Mouse (Mus musculus): ENCODE data around the gene Map2. TPM values are rescaled to one million over a fixed set of nuclear protein-coding genes. Genes with fewer than 3 reads are reported as not detected.

Gene Map2
- polyA plus RNA-seq, 1 experiment = 8.7 TPM

- Histone ChIP-seq H3K4me3 (replicated peaks; ENCODE audit: extremely low read depth, low read depth, low read length) (no peak overlapping the region), H3K4me1 (ENCODE audit: control insufficient read depth, insufficient read depth, low read length) (no peaks in the 10 kb centered on the region)
- TF ChIP-seq POLR2A (IDR thresholded peaks at IDR 0.05; ENCODE audit: borderline replicate concordance, extremely low read depth, low read depth, low read length) (no peak), CTCF (IDR thresholded peaks at IDR 0.05; ENCODE audit: insufficient read depth, low read length) (no peak)
- no peak for DNase-seq
- 91% methylated on average over 9 of the region's 9 CpGs for WGBS
Observed at GRCm38 (mm10) chr1:66401902-66402301, 226.8 kb downstream of the Map2 start.

GRCm38 (mm10) chr1:66407270-66407967 lies 232.3 kb downstream of the Map2 start:
- TF ChIP-seq CTCF (IDR thresholded peaks at IDR 0.05; ENCODE audit: insufficient read depth, low read length) (no peak), POLR2A (IDR thresholded peaks at IDR 0.05; ENCODE audit: borderline replicate concordance, extremely low read depth, low read depth, low read length) (no peak)
- Histone ChIP-seq H3K4me1 (ENCODE audit: control insufficient read depth, insufficient read depth, low read length) (no peaks in the 10 kb centered on the region), H3K4me3 (replicated peaks; ENCODE audit: extremely low read depth, low read depth, low read length) (no peak overlapping the region)
- 74% methylated on average over 13 of the region's 13 CpGs for WGBS
- no peak for DNase-seq

GRCm38 (mm10) chr1:66418360-66418759 lies 243.3 kb downstream of the Map2 start:
- no peak for DNase-seq
- Histone ChIP-seq H3K4me1 (ENCODE audit: control insufficient read depth, insufficient read depth, low read length) (no peaks in the 10 kb centered on the region), H3K4me3 (replicated peaks; ENCODE audit: extremely low read depth, low read depth, low read length) (no peak overlapping the region)
- no peak for TF ChIP-seq POLR2A (IDR thresholded peaks at IDR 0.05; ENCODE audit: borderline replicate concordance, extremely low read depth, low read depth, low read length)
- TF ChIP-seq CTCF (IDR thresholded peaks at IDR 0.05; ENCODE audit: insufficient read depth, low read length) = no peak

- H3K4me1 ChIP-seq (ENCODE audit: control insufficient read depth, insufficient read depth, low read length) = no peaks in the 10 kb centered on the region
- H3K4me3 ChIP-seq (replicated peaks; ENCODE audit: extremely low read depth, low read depth, low read length) = no peak overlapping the region
- no peak for TF ChIP-seq POLR2A (IDR thresholded peaks at IDR 0.05; ENCODE audit: borderline replicate concordance, extremely low read depth, low read depth, low read length)
- no peak for TF ChIP-seq CTCF (IDR thresholded peaks at IDR 0.05; ENCODE audit: insufficient read depth, low read length)
- DNase-seq = no peak
- 84% methylated on average over 5 of the region's 5 CpGs for WGBS
Observed at GRCm38 (mm10) chr1:66426073-66426472, 251.0 kb downstream of the Map2 start.

- TF ChIP-seq POLR2A (IDR thresholded peaks at IDR 0.05; ENCODE audit: borderline replicate concordance, extremely low read depth, low read depth, low read length) (no peak), CTCF (IDR thresholded peaks at IDR 0.05; ENCODE audit: insufficient read depth, low read length) (no peak)
- no peak for DNase-seq
- no peaks in the 10 kb centered on the region for H3K4me1 ChIP-seq (ENCODE audit: control insufficient read depth, insufficient read depth, low read length)
- no peak overlapping the region for H3K4me3 ChIP-seq (replicated peaks; ENCODE audit: extremely low read depth, low read depth, low read length)
Observed at GRCm38 (mm10) chr1:66430962-66431361, 255.9 kb downstream of the Map2 start.

- TF ChIP-seq CTCF (IDR thresholded peaks at IDR 0.05; ENCODE audit: insufficient read depth, low read length) (no peak), POLR2A (IDR thresholded peaks at IDR 0.05; ENCODE audit: borderline replicate concordance, extremely low read depth, low read depth, low read length) (no peak)
- no peak for DNase-seq
- WGBS = 78% methylated on average over 6 of the region's 6 CpGs
- Histone ChIP-seq H3K4me1 (ENCODE audit: control insufficient read depth, insufficient read depth, low read length) (no peaks in the 10 kb centered on the region), H3K4me3 (replicated peaks; ENCODE audit: extremely low read depth, low read depth, low read length) (no peak overlapping the region)
Observed at GRCm38 (mm10) chr1:66431472-66431871, 256.4 kb downstream of the Map2 start.

GRCm38 (mm10) chr1:66438069-66438468 lies 263.0 kb downstream of the Map2 start:
- Histone ChIP-seq H3K4me1 (ENCODE audit: control insufficient read depth, insufficient read depth, low read length) (no peaks in the 10 kb centered on the region), H3K4me3 (replicated peaks; ENCODE audit: extremely low read depth, low read depth, low read length) (no peak overlapping the region)
- 74% methylated on average over 2 of the region's 2 CpGs for WGBS
- no peak for TF ChIP-seq POLR2A (IDR thresholded peaks at IDR 0.05; ENCODE audit: borderline replicate concordance, extremely low read depth, low read depth, low read length)
- TF ChIP-seq CTCF (IDR thresholded peaks at IDR 0.05; ENCODE audit: insufficient read depth, low read length) = no peak
- DNase-seq = no peak

GRCm38 (mm10) chr1:66442922-66443321 lies 267.8 kb downstream of the Map2 start:
- no peaks in the 10 kb centered on the region for H3K4me1 ChIP-seq (ENCODE audit: control insufficient read depth, insufficient read depth, low read length)
- no peak for DNase-seq
- no peak for TF ChIP-seq CTCF (IDR thresholded peaks at IDR 0.05; ENCODE audit: insufficient read depth, low read length)
- TF ChIP-seq POLR2A (IDR thresholded peaks at IDR 0.05; ENCODE audit: borderline replicate concordance, extremely low read depth, low read depth, low read length) = no peak
- no peak overlapping the region for H3K4me3 ChIP-seq (replicated peaks; ENCODE audit: extremely low read depth, low read depth, low read length)
- 90% methylated on average over 2 of the region's 2 CpGs for WGBS

- TF ChIP-seq POLR2A (IDR thresholded peaks at IDR 0.05; ENCODE audit: borderline replicate concordance, extremely low read depth, low read depth, low read length) = no peak
- no peak for TF ChIP-seq CTCF (IDR thresholded peaks at IDR 0.05; ENCODE audit: insufficient read depth, low read length)
- Histone ChIP-seq H3K4me1 (ENCODE audit: control insufficient read depth, insufficient read depth, low read length) (no peaks in the 10 kb centered on the region), H3K4me3 (replicated peaks; ENCODE audit: extremely low read depth, low read depth, low read length) (no peak overlapping the region)
- WGBS = 57% methylated on average over 2 of the region's 2 CpGs
- no peak for DNase-seq
Observed at GRCm38 (mm10) chr1:66449471-66449870, 274.4 kb downstream of the Map2 start.

GRCm38 (mm10) chr1:66456580-66456979 lies 281.5 kb downstream of the Map2 start:
- Histone ChIP-seq H3K4me1 (ENCODE audit: control insufficient read depth, insufficient read depth, low read length) (no peaks in the 10 kb centered on the region; the same call in 1 of the 2 replicates), H3K4me3 (replicated peaks; ENCODE audit: extremely low read depth, low read depth, low read length) (no peak overlapping the region)
- DNase-seq = no peak
- TF ChIP-seq POLR2A (IDR thresholded peaks at IDR 0.05; ENCODE audit: borderline replicate concordance, extremely low read depth, low read depth, low read length) (no peak), CTCF (IDR thresholded peaks at IDR 0.05; ENCODE audit: insufficient read depth, low read length) (no peak)
- WGBS = 10% methylated on average over 2 of the region's 2 CpGs

Data from lung, adult 2 months (tissue).